In genomic region chr1:182951298-182951697, GRCm38 (mm10) we compare ENCODE assay signal across 7 mouse cellular contexts. TPM values are rescaled to one million over a fixed set of nuclear protein-coding genes. Genes with fewer than 3 reads are reported as not detected.
DNase-seq lines count a peak whose midpoint lies in the region; ATAC-seq lines count a peak whose summit lies in the region.

No protein-coding gene starts in this region.

- peak; percentile 60 to 73 for DNase-seq in urinary bladder, postnatal 36 days (ENCODE audit: low spot score in 2 of 2)
- DNase-seq in urinary bladder, postnatal 10 days (ENCODE audit: low spot score) = no peak
- peak; percentile 64 for DNase-seq in gastrocnemius, postnatal 25 days
- no peak for DNase-seq in cerebellum, adult 9-11 months
- no peak for DNase-seq in cerebellum, adult 9-10 months

- no peaks in the 10 kb centered on the region for H3K9me3 ChIP-seq in limb, embryonic 15.5 days
- no peaks in the 10 kb centered on the region for H3K9me3 ChIP-seq in stomach, embryonic 16.5 days (replicated peaks; ENCODE audit: control insufficient read depth, low read length)

- H3K4me1 ChIP-seq in limb, embryonic 15.5 days = peaks cover 38% of the 10 kb centered on the region
- peaks cover 15% of the 10 kb centered on the region for H3K4me1 ChIP-seq in stomach, embryonic 16.5 days (ENCODE audit: control insufficient read depth, insufficient read depth, low read length)

- WGBS in limb, embryonic 15.5 days = 49% methylated on average over 9 of the region's 9 CpGs
- WGBS in stomach, embryonic 16.5 days = 39% methylated on average over 9 of the region's 9 CpGs

- no peak overlapping the region for H3K4me3 ChIP-seq in limb, embryonic 15.5 days
- no peak overlapping the region for H3K4me3 ChIP-seq in stomach, embryonic 16.5 days (replicated peaks; ENCODE audit: low read length)

- no peak overlapping the region for H3K27ac ChIP-seq in limb, embryonic 15.5 days
- peak overlapping the region; percentile 13; the same call in 1 of the 2 replicates for H3K27ac ChIP-seq in stomach, embryonic 16.5 days (ENCODE audit: low read length)

- H3K4me2 ChIP-seq in limb, embryonic 15.5 days = no peak overlapping the region
- H3K4me2 ChIP-seq in stomach, embryonic 16.5 days (ENCODE audit: low read depth, low read length) = no peak overlapping the region

- H3K27me3 ChIP-seq in limb, embryonic 15.5 days = no peaks in the 10 kb centered on the region
- no peaks in the 10 kb centered on the region for H3K27me3 ChIP-seq in stomach, embryonic 16.5 days (ENCODE audit: control insufficient read depth, insufficient read depth, low read length)

- H3K36me3 ChIP-seq in limb, embryonic 15.5 days = no peaks in the 10 kb centered on the region
- H3K36me3 ChIP-seq in stomach, embryonic 16.5 days (ENCODE audit: control insufficient read depth, insufficient read depth, low read length) = no peaks in the 10 kb centered on the region

- no peak overlapping the region for H3K9ac ChIP-seq in limb, embryonic 15.5 days
- H3K9ac ChIP-seq in stomach, embryonic 16.5 days (ENCODE audit: low read length) = no peak overlapping the region

- ATAC-seq in limb, embryonic 15.5 days (ENCODE audit: insufficient number of reproducible peaks, low FRiP score, low TSS enrichment, low read depth) = 0 out of 2 replicates have a peak, but pooled peaks have one; percentile 57
- peak; percentile 80 for ATAC-seq in stomach, embryonic 16.5 days (ENCODE audit: insufficient read depth, low FRiP score)

RNA-seq across cellular contexts. Expression of gene Tlr5, which starts 3.3 kb away (rescaled TPM):
- 1 to 10 TPM; 1.5 to 2.0 TPM for total RNA-seq in gastrocnemius, postnatal 25 days (2021)
- 2.1 and 2.3 TPM in 2 replicates for polyA plus RNA-seq in limb, embryonic 15.5 days (2015; fragmentation: Nextera tagmentation; extraction: Ambion mirVana)
- polyA plus RNA-seq in stomach, embryonic 16.5 days (2015; fragmentation: Nextera tagmentation; extraction: Ambion mirVana) = 2.5 and 4.0 TPM in 2 replicates

Comparison
In these comparisons a context has a peak if more than half of its experiments do, and no peak if none do; other contexts are left out.
1. DNase-seq: peak in urinary bladder, postnatal 36 days (2 of 2) and gastrocnemius, postnatal 25 days (single experiment); none in urinary bladder, postnatal 10 days (single experiment), cerebellum, adult 9-11 months (single experiment) and cerebellum, adult 9-10 months (single experiment).